Mouse (Mus musculus) cerebellum, adult 2 months (tissue): ENCODE measurements around the gene Atcay. TPM values are rescaled to one million over a fixed set of nuclear protein-coding genes. Genes with fewer than 3 reads are reported as not detected.

Experiments used
- DNase-seq, 2 experiments: peaks; one replicate each; pipeline ENCODE4 v3.0.0; 2021
- H3K27ac ChIP-seq: fragments of 200-500 bp; 2 replicates; pipeline ENCODE4 v1.5.1; 2012; ENCODE audit warnings: low read length, control low read depth, inconsistent platforms; ENCODE audit not compliant: insufficient read depth
- H3K27me3 ChIP-seq: fragments of 200-500 bp; 2 replicates; pipeline ENCODE4 v1.6.1; 2012; ENCODE audit warnings: inconsistent platforms, mild to moderate bottlenecking, low read length, moderate library complexity; ENCODE audit not compliant: control insufficient read depth, insufficient read depth
- H3K4me1 ChIP-seq: fragments of 200-500 bp; 2 replicates; pipeline ENCODE4 v1.6.1; 2011; ENCODE audit warnings: low read length; ENCODE audit not compliant: control insufficient read depth, insufficient read depth
- H3K4me3 ChIP-seq: fragments of 200-500 bp; replicated peaks from 2 replicates; pipeline ENCODE3; 2011; ENCODE audit warnings: mild to moderate bottlenecking, low read depth, low read length, control low read depth; ENCODE audit not compliant: insufficient read depth
- CTCF ChIP-seq: fragments of 200-500 bp; IDR thresholded peaks from 2 replicates; pipeline ENCODE4 v1.5.1; 2011; ENCODE audit warnings: low read depth, mild to moderate bottlenecking, control low read depth, low read length, moderate library complexity, borderline replicate concordance; ENCODE audit not compliant: insufficient read depth
- POLR2A ChIP-seq: fragments of 200-500 bp; IDR thresholded peaks from 2 replicates; pipeline ENCODE4 v1.6.1; 2011; ENCODE audit warnings: low read length, control low read depth, borderline replicate concordance; ENCODE audit not compliant: insufficient read depth
- WGBS: fragments of 180-500 bp; shearing (Covaris S2); methylation state at CpG from one replicate; pipeline ENCODE4 v1.1.7; 2018; 5-methylcytosine and 5-hydroxymethylcytosine counted together
- polyA plus RNA-seq: library from polyadenylated mRNA; depleted of rRNA; stranded (reverse); fragments of >200 nt; gene quantifications from 2 replicates; pipeline ENCODE4 v1.2.3, GENCODE M21; 2012

The Atcay gene
- polyA plus RNA-seq, 1 experiment = 122 TPM

DNA sequence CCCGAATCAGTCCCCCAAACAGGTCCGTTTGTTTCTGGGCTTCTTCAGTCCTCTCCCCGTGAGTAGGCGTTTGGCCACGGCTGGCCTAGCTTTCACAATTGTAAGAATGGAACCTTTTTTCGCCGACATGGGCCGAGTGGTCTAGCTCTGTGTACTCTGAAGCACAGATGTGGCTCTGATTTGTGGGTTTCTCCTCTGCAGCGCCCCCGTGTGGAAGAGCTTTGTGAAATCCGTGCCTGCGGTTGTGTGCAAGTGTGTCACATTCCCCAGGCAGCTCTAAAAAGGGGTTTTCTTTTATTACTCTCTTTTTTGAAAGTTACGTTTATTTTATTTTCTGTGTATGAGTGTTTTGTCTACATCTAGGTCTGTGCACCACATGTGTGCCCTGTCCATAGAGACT, 10.2 kb upstream of the Atcay start:
- TF ChIP-seq POLR2A (no peak), CTCF (peak; percentile 61; the same call in 1 of the 2 replicates)
- 32% methylated on average over 13 of the region's 13 CpGs for WGBS
- Histone ChIP-seq H3K27me3 (no peaks in the 10 kb centered on the region), H3K4me1 (peaks cover 3% of the 10 kb centered on the region), H3K4me3 (no peak overlapping the region), H3K27ac (no peak overlapping the region)
- DNase-seq = peak in 1 of 2 experiments; percentile 67

DNA sequence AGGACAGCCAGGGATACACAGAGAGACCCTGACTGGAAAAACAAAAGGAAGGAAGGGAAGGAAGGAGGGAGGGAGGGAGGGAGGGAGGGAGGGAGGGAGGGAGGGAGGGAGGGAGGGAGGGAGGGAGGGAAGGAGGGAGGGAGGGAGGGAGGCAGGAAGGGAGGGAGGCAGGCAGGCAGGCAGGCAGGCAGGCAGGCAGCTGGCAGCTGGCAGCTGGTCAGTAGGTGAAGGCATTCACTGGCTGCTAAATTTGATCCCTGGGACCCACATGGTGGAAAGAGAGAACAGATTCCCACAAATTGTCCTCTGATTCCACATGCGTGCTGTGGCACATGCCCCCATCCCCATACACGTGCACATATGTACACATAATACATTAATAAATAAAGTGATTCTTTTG, 8.0 kb upstream of the Atcay start:
- Histone ChIP-seq H3K27me3 (no peaks in the 10 kb centered on the region), H3K27ac (no peak overlapping the region), H3K4me3 (no peak overlapping the region), H3K4me1 (no peaks in the 10 kb centered on the region)
- no peak for DNase-seq
- TF ChIP-seq POLR2A (no peak), CTCF (no peak)
- 56% methylated on average over 2 of the region's 2 CpGs for WGBS

DNA sequence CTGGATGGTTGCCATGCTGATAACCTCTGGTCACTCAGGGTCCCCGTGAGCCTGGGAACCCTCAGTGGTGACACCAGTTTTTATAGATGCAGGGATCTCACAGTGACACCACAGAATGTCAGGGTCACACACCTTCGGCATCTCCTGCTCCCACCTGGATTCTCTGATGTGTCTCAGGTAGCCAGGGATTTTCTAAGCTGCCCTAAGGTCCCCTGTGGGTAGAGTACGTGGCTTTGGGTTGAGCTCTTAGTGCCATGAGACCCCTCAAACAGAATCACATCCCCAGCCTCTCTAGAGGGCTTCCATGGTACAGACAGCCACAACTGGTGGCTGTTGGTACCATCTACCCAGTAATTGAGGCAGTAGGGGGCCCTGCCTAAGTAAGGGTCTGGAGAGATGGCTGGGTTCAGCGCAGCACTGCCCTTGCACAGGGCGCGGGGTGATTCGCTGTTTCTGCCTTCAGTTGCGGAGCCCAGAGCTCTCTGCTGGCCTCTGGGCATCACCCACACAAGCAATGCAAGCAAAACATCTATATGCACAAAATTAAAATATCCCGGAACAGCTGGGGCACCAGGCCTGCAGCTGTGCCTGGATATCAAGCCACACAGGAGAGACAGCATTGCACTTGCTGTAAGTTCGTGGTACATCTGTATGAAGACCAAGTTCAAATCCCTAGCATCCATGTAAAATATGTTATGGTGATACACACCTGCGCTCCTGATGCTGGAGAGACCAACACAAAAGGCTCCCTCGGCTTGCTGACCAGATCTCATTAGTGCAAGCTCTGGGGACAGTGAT, 6.0 kb upstream of the Atcay start:
- Histone ChIP-seq H3K4me3 (no peak overlapping the region), H3K27me3 (no peaks in the 10 kb centered on the region), H3K27ac (no peak overlapping the region), H3K4me1 (peaks cover 6% of the 10 kb centered on the region; the same call in 1 of the 2 replicates)
- WGBS = 86% methylated on average over 12 of the region's 12 CpGs
- TF ChIP-seq CTCF (no peak), POLR2A (no peak)
- DNase-seq = no peak

DNA sequence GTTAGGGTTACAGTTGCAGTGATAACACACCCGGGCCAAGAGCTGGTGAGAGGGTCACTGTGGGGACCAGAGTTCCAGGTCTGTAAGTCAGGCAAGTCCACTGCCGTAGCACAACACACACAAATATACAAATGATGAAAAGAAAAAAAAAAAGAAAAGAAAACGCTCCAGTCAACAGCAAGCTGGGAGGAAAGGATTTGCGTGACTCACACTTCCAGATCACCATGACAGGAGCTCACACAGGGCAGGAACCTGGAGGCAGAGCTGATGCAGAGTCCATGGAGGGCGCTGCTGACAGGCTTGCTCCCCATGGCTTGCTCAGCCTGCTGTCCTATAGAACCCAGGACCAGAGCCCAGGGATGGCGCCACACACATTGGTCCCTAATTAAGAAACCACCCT, 3.6 kb upstream of the Atcay start:
- DNase-seq = no peak
- H3K4me1 ChIP-seq = peaks cover 15% of the 10 kb centered on the region; the same call in 1 of the 2 replicates
- H3K27ac ChIP-seq = no peak overlapping the region
- no peaks in the 10 kb centered on the region for H3K27me3 ChIP-seq
- no peak overlapping the region for H3K4me3 ChIP-seq
- 56% methylated on average over 6 of the region's 6 CpGs for WGBS
- no peak for TF ChIP-seq POLR2A
- no peak for TF ChIP-seq CTCF

DNA sequence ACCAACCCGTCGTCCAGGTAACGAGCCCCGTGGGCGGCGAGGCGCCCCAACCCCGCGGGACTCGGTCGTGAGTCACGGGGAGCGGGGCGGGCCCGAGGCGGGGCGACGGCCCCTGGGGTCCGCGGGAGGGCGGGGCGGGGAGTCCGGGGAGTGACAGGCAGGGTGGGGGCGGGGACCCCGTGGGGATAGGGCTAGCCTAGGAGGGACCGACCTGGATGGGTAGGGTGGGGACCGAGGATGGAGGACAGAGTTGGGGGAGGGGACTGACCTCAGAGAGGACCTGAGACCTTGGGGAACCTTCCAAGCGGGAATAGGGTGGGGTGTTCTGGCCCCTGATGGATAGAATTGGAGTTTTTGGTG, 2.6 kb upstream of the Atcay start:
- Histone ChIP-seq H3K27ac (no peak overlapping the region; the same call in 1 of the 2 replicates), H3K27me3 (no peaks in the 10 kb centered on the region), H3K4me1 (peaks cover 18% of the 10 kb centered on the region; the same call in 1 of the 2 replicates), H3K4me3 (peak overlapping the region; percentile 85)
- WGBS = under 1% methylated on average over 28 of the region's 28 CpGs
- no peak for DNase-seq
- no peak for TF ChIP-seq POLR2A
- TF ChIP-seq CTCF = no peak

DNA sequence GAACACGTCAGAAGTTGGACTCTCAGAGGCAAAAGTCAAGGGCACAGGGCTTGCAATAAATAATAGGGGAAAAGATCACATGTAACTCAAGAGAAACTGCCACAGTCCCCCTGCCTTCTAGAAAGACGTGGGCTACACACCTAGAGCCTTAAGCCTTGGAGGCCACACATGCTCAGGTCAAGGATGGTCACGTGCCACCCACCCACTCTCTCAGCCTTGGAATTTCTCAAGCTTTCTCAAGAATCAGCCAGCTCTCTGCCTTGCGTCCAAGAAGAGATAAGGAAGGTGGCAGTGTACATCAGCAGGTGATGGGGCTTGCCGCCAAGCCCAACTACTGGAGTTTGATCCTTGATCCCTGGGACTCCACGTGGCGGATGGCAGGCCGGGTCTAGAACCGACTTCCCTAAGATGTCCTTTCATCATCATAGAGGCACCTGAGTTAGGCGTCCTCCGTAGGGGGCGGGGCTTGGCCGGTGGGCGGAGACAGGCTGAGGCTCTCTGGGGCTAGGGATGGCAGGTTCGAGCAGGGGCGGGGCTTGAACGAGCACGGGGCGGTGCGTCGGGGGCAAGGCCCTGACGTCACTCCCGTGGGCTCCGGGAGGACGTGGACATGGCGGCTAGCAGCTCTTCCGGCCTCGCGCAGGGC, 2.1 kb upstream of the Atcay start, which contains the start of gene Zfr2:
TSS of gene Zfr2 (plus strand) at position 576 of the 646 bp plus-strand sequence.
- Histone ChIP-seq H3K27ac (peak within 1 kb of the TSS; percentile 17; the same call in 1 of the 2 replicates), H3K4me3 (peak within 1 kb of the TSS; percentile 85), H3K4me1 (peaks cover 18% of the 10 kb centered on the region; the same call in 1 of the 2 replicates), H3K27me3 (no peaks in the 10 kb centered on the region)
- peak; percentile 95 to 96 for DNase-seq
- WGBS = 8% methylated on average over 29 of the region's 29 CpGs
- TF ChIP-seq POLR2A (peak; percentile 82), CTCF (no peak)

DNA sequence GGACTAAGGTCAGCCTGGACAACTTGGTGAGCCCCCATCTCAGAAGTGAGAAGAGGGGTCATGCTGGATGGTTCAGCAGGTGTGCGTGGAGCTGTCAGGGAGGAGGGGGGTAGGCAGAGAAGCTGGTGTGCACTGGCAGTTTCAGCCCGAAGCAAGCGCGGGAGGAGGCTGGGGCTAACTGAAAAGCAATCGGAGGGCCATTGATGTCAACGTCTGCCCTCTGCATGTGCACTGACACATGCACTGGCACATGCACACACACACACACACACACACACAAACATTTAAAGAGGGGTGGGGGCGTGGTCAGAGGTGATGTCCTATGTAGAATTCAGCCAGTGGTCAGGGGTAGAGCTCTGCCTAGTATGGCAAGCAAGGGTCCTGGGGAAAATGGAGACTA, 803 bp upstream of the Atcay start:
- DNase-seq = no peak
- Histone ChIP-seq H3K27me3 (no peaks in the 10 kb centered on the region), H3K4me3 (peak overlapping the region; percentile 48), H3K27ac (peak overlapping the region; percentile 53; the same call in 1 of the 2 replicates), H3K4me1 (peaks cover 18% of the 10 kb centered on the region; the same call in 1 of the 2 replicates)
- TF ChIP-seq CTCF (no peak), POLR2A (no peak)
- 34% methylated on average over 7 of the region's 7 CpGs for WGBS
